Mouse (Mus musculus) testis, adult 2 months (tissue): ENCODE measurements at regions not wholly inside any gene's neighbourhood (a gene's known extent, or its start where the extent isn't known, plus 50 kb on each side); places are given as distances from the start of the nearest gene placed in this dataset.

Experiments used
- CTCF ChIP-seq: fragments of 200-500 bp; IDR thresholded peaks from 2 replicates; pipeline ENCODE4 v1.5.1; 2012; ENCODE audit warnings: low read depth, mild to moderate bottlenecking, inconsistent platforms, low read length, moderate library complexity; ENCODE audit not compliant: control insufficient read depth, insufficient read depth, insufficient replicate concordance
- POLR2A ChIP-seq: fragments of 200-500 bp; IDR thresholded peaks from 2 replicates; pipeline ENCODE4 v1.6.1; 2012; ENCODE audit warnings: low read depth, mild to moderate bottlenecking, inconsistent platforms, low read length, moderate library complexity; ENCODE audit not compliant: control insufficient read depth

DNA sequence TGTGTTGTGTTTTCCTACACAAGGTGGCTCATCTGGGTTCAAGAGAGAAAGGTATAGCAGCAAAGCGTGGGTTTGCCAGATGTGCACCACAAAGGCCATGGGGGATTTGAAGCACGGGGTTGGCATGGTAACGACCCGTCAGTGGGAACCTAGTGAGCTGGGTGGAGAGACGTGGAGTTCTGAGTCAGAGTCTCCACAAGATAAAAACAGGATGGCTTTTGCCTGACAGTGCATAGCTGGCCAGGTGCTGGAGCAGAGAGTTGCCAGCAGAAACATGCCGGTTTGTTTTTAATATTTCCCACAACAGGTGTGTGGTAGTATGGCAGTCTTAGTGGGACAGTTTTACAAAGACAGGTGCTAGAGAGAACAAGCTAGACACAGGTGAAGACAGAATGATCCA lies 375.4 kb downstream of the Adamts20 start:
- no peak for TF ChIP-seq CTCF
- no peak for TF ChIP-seq POLR2A
